Mouse (Mus musculus): ENCODE data around the gene Hhat.

Gene Hhat

GRCm38 (mm10) chr1:192744880-192745239 is 26.2 kb downstream of the Hhat start:
- DNase-seq (ENCODE audit: low spot score) = no peak

DNA sequence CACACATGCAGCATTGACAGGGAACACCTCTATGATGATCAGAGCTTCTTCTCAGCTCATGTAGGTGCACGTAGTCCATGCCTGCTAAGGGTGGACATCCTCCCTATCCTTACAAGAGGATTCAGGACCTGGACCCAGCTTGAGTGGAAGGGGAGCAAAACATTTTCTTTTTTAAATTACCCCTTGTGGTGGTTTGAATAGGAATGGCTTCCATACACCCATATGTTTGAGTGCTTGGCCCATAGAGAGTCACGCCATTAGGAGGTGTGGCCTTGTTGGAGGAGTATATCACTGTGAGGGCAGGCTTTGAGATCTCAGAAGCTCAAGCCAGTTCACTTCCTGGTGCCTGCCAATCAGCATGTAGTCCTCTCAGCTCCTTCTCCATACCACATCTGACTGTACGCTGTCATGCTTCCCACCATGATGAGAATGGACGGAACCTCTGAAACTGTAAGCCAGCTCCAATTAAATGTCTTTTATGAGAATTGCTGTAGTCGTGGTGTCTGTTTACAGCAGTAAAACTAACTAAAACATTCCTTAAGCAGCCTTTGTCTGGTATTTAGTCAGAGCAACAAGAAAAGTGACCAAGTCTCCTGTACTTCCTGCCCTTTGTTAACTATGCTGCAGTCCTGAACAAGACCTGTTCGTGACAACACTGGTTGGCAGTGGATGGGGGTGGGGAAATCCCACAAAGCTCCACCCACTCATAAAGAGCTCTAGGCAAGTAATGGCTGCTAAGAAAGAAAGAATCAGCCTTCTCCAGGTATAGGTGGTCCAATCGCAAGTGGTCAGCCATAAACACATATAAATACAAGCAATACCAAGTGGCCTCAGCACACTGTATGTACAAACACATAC is 28.4 kb downstream of the Hhat start:
- no peak for DNase-seq (ENCODE audit: low spot score)

GRCm38 (mm10) chr1:192741896-192742295 is 29.1 kb downstream of the Hhat start:
- DNase-seq (ENCODE audit: low spot score) = no peak

GRCm38 (mm10) chr1:192736524-192736923 is 34.5 kb downstream of the Hhat start:
- DNase-seq (ENCODE audit: low spot score) = peak; percentile 10

DNA sequence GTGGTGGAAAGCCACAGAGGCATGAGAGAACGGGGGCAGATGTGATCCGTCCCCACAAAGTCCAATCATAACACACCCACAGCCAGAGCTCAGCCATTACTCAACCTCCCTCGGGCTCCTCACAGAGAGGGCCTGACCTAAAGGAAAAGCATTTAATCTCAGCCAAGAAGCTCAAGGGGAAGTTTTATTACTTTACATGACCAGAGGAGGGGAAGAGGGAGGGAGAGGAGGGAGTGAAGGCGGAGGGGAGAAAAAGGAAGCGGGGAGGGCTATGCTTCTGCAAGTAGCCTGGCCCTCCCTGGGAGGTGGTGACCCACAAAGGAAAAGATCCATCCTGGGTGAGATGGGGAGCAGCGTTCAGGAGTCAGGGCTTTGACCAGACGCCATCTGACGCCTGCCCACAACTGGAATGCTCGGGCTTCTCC is 35.0 kb downstream of the Hhat start:
- DNase-seq (ENCODE audit: low spot score) = no peak

DNA sequence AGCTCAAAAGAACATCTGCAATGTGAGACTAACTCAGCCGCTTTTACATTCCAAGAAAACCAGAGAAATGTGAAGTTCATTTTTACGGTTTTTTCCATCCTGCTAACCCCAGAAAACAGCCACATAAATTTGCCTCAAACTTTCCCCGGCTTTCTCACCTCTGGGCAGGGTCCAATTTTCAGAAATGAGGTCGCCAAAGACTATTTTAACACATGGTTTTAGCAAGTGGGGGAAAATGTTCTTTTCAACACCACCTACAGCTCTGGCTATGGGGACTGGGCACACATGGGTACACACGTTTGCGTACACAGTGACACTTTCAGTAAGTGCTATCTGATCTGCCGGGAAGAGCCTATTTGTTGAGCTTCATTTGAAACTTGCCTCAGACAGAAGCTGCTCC is 40.5 kb downstream of the Hhat start:
- DNase-seq (ENCODE audit: low spot score) = no peak

GRCm38 (mm10) chr1:192726996-192727624 is 43.9 kb downstream of the Hhat start:
- peak; percentile 62 for DNase-seq (ENCODE audit: low spot score)

DNA sequence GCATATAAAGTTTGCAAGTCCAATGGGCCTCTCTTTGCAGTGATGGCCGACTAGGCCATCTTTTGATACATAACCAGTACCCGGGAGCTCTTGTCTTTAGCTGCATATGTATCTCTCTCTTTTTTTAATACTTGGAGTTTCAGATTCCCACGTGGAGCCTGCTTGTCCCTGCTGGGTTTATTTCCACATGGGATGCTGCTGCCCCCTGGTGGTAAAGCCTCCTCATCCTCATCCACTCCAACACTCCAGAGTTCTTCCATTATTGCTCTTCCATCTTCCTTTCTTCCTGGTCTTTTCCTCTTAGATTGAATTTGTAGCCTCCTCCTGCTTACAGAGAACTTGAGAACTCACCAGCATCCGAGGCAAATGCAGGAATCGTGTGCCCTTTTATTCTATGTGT is 48.9 kb downstream of the Hhat start:
- peak; percentile 80 for DNase-seq (ENCODE audit: low spot score)

GRCm38 (mm10) chr1:192720156-192720555 is 50.9 kb downstream of the Hhat start:
- DNase-seq (ENCODE audit: low spot score) = no peak

DNA sequence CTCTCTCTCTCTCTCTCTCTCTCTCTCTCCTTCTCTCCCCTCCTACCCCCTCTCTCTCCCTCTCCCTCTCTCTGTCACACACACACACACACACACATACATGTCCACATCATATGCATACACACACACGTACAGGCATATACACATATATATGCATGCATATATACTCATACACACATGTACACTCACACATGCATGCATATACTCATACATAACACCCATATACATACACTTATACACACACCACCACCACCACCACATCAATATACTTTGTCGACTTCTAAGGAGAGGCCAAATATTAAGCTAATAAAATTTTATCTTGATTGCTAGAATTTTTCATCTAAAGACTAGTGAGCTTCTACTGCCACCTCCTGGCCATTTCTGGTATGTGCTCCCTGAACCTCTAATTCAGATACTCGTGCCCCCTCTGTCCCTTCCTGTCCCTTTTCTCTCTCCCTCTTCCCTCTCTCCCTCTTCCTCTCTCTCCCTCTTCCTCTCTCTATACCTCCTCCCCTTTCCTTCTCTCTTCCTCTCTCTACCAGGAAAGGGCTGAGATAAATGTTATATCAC is 59.2 kb downstream of the Hhat start:
- peak; percentile 66 for DNase-seq (ENCODE audit: low spot score)

- no peak for DNase-seq (ENCODE audit: low spot score)
Measured at GRCm38 (mm10) chr1:192700339-192701073, 70.5 kb downstream of the Hhat start.

- no peak for DNase-seq (ENCODE audit: low spot score)
Measured at GRCm38 (mm10) chr1:192699101-192699500, 71.9 kb downstream of the Hhat start.

DNA sequence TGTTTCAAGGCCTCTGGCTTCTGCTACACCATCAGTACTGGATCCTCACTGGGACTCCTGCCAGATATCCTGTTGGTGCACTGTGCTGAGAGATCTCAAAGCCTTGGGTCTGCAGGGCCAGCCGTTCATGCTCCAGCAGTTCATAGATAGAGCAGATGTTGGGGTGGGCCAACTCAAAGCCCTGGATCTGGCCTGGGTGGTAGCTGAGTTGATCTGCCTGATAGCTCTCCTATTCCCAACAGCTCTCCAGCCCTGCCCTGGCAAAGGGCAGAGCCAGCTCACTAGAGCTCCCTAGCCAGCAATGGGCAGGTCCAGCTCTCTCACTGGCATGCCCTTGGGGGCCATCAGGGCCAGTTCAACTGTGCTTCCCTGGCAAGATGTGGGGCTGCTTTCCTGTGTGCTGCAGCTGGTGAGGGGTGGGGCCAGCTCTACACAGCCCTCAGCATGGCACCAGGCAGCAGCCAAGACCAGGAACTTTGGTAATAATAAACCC is 74.6 kb downstream of the Hhat start:
- DNase-seq (ENCODE audit: low spot score) = no peak

- DNase-seq (ENCODE audit: low spot score) = no peak
Measured at GRCm38 (mm10) chr1:192693644-192694043, 77.4 kb downstream of the Hhat start.

GRCm38 (mm10) chr1:192692982-192693381 is 78.0 kb downstream of the Hhat start:
- no peak for DNase-seq (ENCODE audit: low spot score)

DNA sequence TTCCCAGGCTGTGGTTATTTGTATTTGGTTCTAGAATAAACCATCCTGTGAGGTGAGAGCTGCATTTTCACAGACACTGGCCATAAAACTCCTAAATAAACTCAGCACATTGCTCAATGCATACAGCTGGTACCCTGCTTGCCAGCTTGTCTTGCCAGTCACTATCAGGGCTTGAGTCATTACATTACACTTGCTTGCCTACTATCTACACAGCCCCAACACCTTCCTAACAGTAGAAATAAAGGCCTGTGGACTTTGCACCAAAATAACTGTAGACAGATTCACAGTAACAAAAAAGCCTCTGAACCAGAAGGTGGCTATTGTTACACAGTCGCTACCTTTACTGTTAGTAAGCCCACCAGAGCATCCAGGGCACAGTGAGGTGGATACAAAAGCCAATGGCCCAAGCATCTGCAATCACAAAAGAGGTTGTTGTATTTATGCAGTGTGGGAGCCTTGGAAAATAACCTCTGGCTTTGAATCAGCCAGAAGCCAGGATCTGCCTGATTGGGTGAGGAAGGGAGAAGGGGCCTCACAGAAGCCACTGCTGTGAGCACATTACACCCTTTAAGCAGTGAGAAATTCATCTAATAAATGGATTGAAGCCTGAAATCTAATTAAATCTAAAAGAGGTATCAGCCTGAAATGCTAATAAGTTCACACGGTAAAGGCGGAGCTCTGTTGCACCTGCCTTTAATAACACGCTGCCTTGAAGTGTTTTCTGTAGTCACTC is 88.6 kb downstream of the Hhat start:
- DNase-seq (ENCODE audit: low spot score) = no peak

- no peak for DNase-seq (ENCODE audit: low spot score)
Measured at GRCm38 (mm10) chr1:192677236-192677635, 93.8 kb downstream of the Hhat start.

GRCm38 (mm10) chr1:192663608-192664007 is 107.4 kb downstream of the Hhat start:
- DNase-seq (ENCODE audit: low spot score) = no peak

DNA sequence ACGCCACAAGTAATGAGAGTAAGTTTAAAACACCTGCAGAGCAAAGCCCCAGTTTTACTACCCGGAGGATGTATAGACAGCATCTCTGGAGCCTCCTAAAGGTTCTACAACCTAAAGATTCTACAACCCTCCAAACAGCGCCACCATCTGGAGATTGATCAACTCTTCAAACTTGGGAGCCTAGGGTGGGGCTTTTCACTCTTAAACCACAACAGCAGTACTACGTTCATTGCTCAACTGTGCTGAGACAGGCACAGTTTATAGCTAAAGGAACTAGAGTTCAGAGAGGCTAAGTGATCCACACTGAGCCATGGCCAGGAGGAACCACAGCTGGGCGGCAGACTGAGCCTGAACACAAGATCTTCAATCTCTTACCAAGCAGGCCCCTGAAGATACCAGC is 107.9 kb downstream of the Hhat start:
- no peak for DNase-seq (ENCODE audit: low spot score)

DNA sequence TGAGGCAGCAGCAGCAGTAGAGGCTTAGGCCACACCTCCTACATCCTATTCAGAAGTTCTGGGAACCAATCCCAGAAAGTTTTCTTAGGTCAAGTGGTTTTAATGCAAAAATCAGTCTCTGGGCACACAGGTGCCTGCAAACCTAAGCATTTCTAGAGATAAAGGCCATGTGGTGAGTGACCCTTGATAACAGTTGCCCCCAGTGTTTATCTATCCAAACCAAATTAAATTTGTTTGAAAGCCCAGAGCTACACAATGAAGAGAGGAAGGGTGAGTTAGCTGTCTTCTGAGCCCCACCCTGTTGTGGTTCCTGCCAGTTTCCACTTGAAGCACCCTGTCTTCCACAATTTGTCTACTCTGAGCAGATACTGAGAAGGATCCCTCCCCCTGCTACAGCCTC is 109.4 kb downstream of the Hhat start:
- no peak for DNase-seq (ENCODE audit: low spot score)

GRCm38 (mm10) chr1:192657417-192657816 is 113.6 kb downstream of the Hhat start:
- no peak for DNase-seq (ENCODE audit: low spot score)
